Mouse (Mus musculus): ENCODE data around the gene Eepd1.

DNA sequence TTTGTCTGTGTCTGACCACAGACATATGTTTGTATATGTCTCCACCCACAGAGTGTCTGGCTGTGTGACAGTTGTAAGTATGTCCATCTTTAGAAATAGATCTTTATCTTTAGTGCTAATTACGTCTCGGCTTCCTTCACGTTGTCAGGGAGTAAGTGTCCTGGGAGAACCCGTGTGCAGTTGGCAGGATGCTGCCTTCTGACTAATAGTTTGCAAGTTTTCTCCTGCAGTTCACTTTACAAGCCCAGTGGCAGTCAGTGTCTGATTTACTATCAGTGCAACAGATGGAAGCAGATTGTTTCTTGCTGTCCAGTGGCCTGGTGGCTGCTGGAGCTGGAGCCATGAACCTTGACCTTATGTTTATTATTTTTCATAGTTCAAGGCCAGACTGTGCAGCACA is 17.4 kb downstream of the Eepd1 start:
- TF ChIP-seq CTCF (IDR thresholded peaks at IDR 0.05; ENCODE audit: low read depth, low read length) (no peak), GATA1 (IDR thresholded peaks at IDR 0.05; ENCODE audit: borderline replicate concordance, low read length) (no peak)
